Mouse (Mus musculus): ENCODE results near the gene Glis3. TPM values are rescaled to one million over a fixed set of nuclear protein-coding genes. Genes with fewer than 3 reads are reported as not detected.

Glis3 gene
- polyA plus RNA-seq, 2 experiments, result 2.9 to 3.1 TPM

DNA sequence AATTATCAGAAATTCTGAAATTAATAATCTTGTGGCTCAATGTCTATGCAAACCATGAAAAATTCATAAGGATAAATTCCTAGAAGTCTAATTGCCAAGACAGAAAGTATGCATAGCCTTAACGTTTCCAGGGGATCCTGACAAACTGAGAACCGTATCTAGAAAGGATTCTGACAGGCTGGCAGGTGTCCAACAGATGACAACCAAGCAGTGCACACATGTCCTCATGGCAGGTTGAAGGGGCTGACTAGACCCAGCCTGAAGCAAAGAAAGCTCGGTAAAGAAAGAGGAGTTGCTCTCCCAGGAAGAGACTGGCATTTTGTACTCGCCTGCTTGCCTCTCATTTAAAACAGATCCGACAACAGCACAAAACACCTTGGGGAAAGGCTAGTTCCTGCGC lies 184.0 kb downstream of the Glis3 start:
- Histone ChIP-seq H3K9ac (ENCODE audit: low read depth, low read length, severe bottlenecking) (no peak overlapping the region), H3K9me3 (ENCODE audit: control insufficient read depth, low read length) (no peaks in the 10 kb centered on the region), H3K27me3 (ENCODE audit: control insufficient read depth, insufficient read depth, low read length) (no peaks in the 10 kb centered on the region), H3K4me2 (replicated peaks; ENCODE audit: low read depth, low read length, severe bottlenecking) (no peak overlapping the region), H3K4me1 (ENCODE audit: control insufficient read depth, insufficient read depth, low read length) (no peaks in the 10 kb centered on the region), H3K36me3 (ENCODE audit: control insufficient read depth, insufficient read depth, low read length) (no peaks in the 10 kb centered on the region), H3K27ac (replicated peaks; ENCODE audit: low read depth, low read length) (no peak overlapping the region), H3K4me3 (replicated peaks; ENCODE audit: low read length) (no peak overlapping the region)
- ATAC-seq (ENCODE audit: low FRiP score, low read depth) (no peak), DNase-seq (ENCODE audit: low spot score) (no peak)
- 67% methylated on average over 6 of the region's 6 CpGs for WGBS
- TF ChIP-seq POLR2A (IDR thresholded peaks at IDR 0.05; ENCODE audit: borderline replicate concordance, extremely low read depth, insufficient read depth, insufficient read length), result no peak

DNA sequence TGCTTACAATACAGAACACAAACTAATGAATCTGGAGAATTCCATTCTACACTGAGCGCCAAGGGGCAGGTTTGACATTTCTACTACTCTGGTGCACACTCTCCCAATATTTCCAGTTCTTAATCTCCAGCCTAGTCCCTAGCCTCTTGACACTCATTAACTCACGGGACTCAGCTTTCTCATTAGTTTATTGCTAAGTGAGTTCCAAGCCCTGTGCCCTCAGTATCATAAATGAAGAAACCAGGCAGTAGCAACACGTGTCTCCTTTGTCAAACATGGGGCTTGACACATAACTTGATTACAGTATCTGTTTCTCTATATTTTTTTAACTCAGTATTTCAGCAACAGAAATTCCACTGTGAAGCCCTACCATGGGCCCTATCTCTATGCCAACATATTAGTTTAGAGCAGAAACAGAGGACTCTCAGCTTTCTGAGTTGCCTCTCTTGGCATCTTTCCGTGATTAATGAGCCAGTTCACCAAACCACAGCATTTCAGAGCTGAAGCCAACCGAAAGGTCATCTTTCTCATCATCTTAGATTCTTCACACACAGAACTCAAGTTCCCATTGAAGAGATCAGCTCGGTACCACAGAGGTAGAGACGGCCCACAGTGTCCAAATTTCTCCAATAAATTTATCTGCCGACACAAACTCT lies 186.1 kb downstream of the Glis3 start:
- Histone ChIP-seq H3K4me3 (replicated peaks; ENCODE audit: low read length) (no peak overlapping the region), H3K4me1 (ENCODE audit: control insufficient read depth, insufficient read depth, low read length) (no peaks in the 10 kb centered on the region), H3K36me3 (ENCODE audit: control insufficient read depth, insufficient read depth, low read length) (no peaks in the 10 kb centered on the region), H3K27me3 (ENCODE audit: control insufficient read depth, insufficient read depth, low read length) (no peaks in the 10 kb centered on the region), H3K27ac (replicated peaks; ENCODE audit: low read depth, low read length) (no peak overlapping the region), H3K4me2 (replicated peaks; ENCODE audit: low read depth, low read length, severe bottlenecking) (no peak overlapping the region), H3K9ac (ENCODE audit: low read depth, low read length, severe bottlenecking) (no peak overlapping the region), H3K9me3 (ENCODE audit: control insufficient read depth, low read length) (no peaks in the 10 kb centered on the region)
- no peak for TF ChIP-seq POLR2A (IDR thresholded peaks at IDR 0.05; ENCODE audit: borderline replicate concordance, extremely low read depth, insufficient read depth, insufficient read length)
- ATAC-seq (ENCODE audit: low FRiP score, low read depth) (no peak), DNase-seq (ENCODE audit: low spot score) (no peak)
- WGBS, result 85% methylated on average over 8 of the region's 8 CpGs

GRCm38 (mm10) chr19:28478055-28478454 lies 201.8 kb downstream of the Glis3 start:
- H3K4me2 ChIP-seq (replicated peaks; ENCODE audit: low read depth, low read length, severe bottlenecking), result no peak overlapping the region
- DNase-seq (ENCODE audit: low spot score) (no peak), ATAC-seq (ENCODE audit: low FRiP score, low read depth) (no peak)
- no peak overlapping the region for H3K4me3 ChIP-seq (replicated peaks; ENCODE audit: low read length)
- H3K9ac ChIP-seq (ENCODE audit: low read depth, low read length, severe bottlenecking), result no peak overlapping the region
- no peaks in the 10 kb centered on the region for H3K4me1 ChIP-seq (ENCODE audit: control insufficient read depth, insufficient read depth, low read length)
- no peak overlapping the region for H3K27ac ChIP-seq (replicated peaks; ENCODE audit: low read depth, low read length)
- TF ChIP-seq POLR2A (IDR thresholded peaks at IDR 0.05; ENCODE audit: borderline replicate concordance, extremely low read depth, insufficient read depth, insufficient read length), result no peak
- no peaks in the 10 kb centered on the region for H3K27me3 ChIP-seq (ENCODE audit: control insufficient read depth, insufficient read depth, low read length)
- no peaks in the 10 kb centered on the region for H3K36me3 ChIP-seq (ENCODE audit: control insufficient read depth, insufficient read depth, low read length)
- 92% methylated on average over 6 of the region's 6 CpGs for WGBS
- no peaks in the 10 kb centered on the region for H3K9me3 ChIP-seq (ENCODE audit: control insufficient read depth, low read length)

GRCm38 (mm10) chr19:28477326-28477863 lies 202.5 kb downstream of the Glis3 start:
- 53% methylated on average over 6 of the region's 6 CpGs for WGBS
- TF ChIP-seq POLR2A (IDR thresholded peaks at IDR 0.05; ENCODE audit: borderline replicate concordance, extremely low read depth, insufficient read depth, insufficient read length), result no peak
- no peak for DNase-seq (ENCODE audit: low spot score)

DNA sequence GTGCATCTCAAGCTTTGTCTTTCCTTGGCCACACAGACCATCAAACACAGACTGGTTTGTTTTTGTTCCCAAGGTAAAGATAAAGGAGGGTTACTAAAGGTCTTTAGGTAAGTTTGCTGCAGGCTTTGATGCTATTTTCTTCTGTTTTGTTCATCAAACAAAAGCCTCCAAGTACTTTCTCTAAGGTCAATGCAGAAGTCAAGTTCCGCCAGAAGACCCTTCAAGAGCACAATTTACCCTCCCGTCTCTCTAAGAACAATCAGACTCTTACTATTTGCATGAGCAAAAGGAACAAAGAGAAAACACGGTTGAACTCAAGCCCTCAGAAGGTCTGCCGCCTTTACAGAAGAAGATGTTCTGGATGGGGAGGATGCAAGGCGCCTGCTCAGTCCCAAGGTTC lies 206.3 kb downstream of the Glis3 start:
- no peaks in the 10 kb centered on the region for H3K36me3 ChIP-seq (ENCODE audit: control insufficient read depth, insufficient read depth, low read length)
- no peak for DNase-seq (ENCODE audit: low spot score)

More at GRCm38 (mm10) chr19:28477326-28477863, 202.5 kb downstream of the Glis3 start:
- Histone ChIP-seq H3K27me3 (ENCODE audit: control insufficient read depth, insufficient read depth, low read length) (no peaks in the 10 kb centered on the region), H3K9me3 (ENCODE audit: control insufficient read depth, low read length) (no peaks in the 10 kb centered on the region), H3K4me1 (ENCODE audit: control insufficient read depth, insufficient read depth, low read length) (no peaks in the 10 kb centered on the region), H3K9ac (ENCODE audit: low read depth, low read length, severe bottlenecking) (no peak overlapping the region), H3K36me3 (ENCODE audit: control insufficient read depth, insufficient read depth, low read length) (no peaks in the 10 kb centered on the region), H3K4me2 (replicated peaks; ENCODE audit: low read depth, low read length, severe bottlenecking) (no peak overlapping the region), H3K4me3 (replicated peaks; ENCODE audit: low read length) (no peak overlapping the region), H3K27ac (replicated peaks; ENCODE audit: low read depth, low read length) (no peak overlapping the region)
- ATAC-seq (ENCODE audit: low FRiP score, low read depth), result no peak

More for the DNA sequence above, 206.3 kb downstream of the Glis3 start:
- H3K4me2 ChIP-seq (replicated peaks; ENCODE audit: low read depth, low read length, severe bottlenecking), result no peak overlapping the region
- no peak overlapping the region for H3K27ac ChIP-seq (replicated peaks; ENCODE audit: low read depth, low read length)
- no peak overlapping the region for H3K4me3 ChIP-seq (replicated peaks; ENCODE audit: low read length)
- H3K4me1 ChIP-seq (ENCODE audit: control insufficient read depth, insufficient read depth, low read length), result no peaks in the 10 kb centered on the region
- ATAC-seq (ENCODE audit: low FRiP score, low read depth), result no peak
- no peaks in the 10 kb centered on the region for H3K9me3 ChIP-seq (ENCODE audit: control insufficient read depth, low read length)
- no peaks in the 10 kb centered on the region for H3K27me3 ChIP-seq (ENCODE audit: control insufficient read depth, insufficient read depth, low read length)
- 87% methylated on average over 5 of the region's 5 CpGs for WGBS
- TF ChIP-seq POLR2A (IDR thresholded peaks at IDR 0.05; ENCODE audit: borderline replicate concordance, extremely low read depth, insufficient read depth, insufficient read length), result no peak
- no peak overlapping the region for H3K9ac ChIP-seq (ENCODE audit: low read depth, low read length, severe bottlenecking)
